Mouse (Mus musculus): ENCODE measurements around the gene Agap3. TPM values are rescaled to one million over a fixed set of nuclear protein-coding genes. Genes with fewer than 3 reads are reported as not detected.

Gene Agap3
- total RNA-seq, 2 experiments from 2014 or later: 89.1 to 98.9 TPM

- no peak for DNase-seq
These were observed 22.2 kb downstream of the Agap3 start for GRCm38 (mm10) chr5:24474025-24474722.

DNA sequence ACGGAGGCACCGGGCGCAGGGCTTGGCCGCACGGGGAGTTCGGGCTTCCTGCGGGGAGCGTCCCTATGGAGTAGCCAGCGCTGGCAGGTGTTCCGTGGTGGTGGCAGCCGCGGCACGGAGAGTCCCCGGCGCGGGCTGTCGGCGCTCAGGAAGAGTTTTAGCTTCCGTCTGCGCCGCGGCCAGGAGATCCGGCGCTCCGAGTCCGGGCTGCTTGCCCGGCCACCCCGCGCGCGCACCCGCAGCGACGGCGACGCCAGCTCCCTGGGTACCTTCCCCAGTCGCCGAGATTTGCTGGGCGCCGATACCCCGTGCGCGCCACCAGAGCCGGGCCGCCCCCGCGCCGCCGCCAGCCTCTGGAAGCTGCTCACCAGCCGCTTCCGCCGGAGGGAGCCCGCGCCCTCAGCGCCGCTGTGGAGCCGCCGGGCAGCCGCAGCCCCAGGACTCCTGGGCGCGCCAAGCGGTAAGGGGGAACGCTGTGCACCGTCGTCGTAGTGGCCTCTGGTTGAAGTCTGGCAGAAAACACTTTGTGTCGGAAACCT, 22.8 kb downstream of the Agap3 start:
- DNase-seq: peak; percentile 57 to 59

DNA sequence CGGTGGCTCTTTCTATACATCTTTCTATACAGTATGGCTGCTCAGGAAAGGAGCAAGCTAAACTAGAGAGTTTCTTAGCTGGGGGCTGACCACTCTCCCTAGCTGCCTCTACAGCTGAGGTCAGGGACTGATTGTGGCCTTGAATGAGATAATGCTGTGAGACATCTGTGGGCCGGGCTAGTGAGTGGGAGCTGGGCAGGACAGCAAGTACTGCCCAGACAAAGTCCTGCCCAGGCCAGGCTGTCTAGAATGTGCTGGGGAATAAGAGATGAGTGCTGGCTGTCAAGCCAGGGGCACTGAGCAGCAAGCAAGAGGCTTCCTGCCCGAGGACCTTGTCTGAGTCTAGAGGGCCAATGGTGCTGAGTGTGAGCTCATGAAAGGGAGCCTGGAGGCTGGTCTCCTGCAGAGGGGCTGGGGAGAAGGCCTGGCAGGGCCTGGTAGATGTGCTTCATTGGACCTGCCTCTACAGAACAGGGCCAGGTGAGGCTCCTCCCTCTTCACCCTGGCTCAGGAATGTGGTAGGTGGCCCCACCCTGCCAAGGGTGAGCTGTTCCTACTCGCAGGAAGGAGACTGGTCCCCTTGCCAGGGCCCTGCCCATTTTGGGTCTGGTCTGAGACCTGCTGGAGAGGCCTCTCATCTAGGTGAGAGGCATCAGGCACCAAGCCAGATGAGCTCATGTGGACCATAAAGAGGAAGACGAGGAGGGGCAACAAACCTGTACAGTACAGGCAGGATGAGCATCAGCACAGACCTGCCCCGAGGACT, 23.7 kb downstream of the Agap3 start:
- peak in 1 of 2 experiments; percentile 46 for DNase-seq

- no peak for DNase-seq
These were observed 25.9 kb downstream of the Agap3 start for GRCm38 (mm10) chr5:24477909-24478308.

GRCm38 (mm10) chr5:24481647-24482046, 29.7 kb downstream of the Agap3 start:
- DNase-seq: peak; percentile 44 to 64

GRCm38 (mm10) chr5:24482247-24483079, 30.5 kb downstream of the Agap3 start:
- no peak for DNase-seq

DNA sequence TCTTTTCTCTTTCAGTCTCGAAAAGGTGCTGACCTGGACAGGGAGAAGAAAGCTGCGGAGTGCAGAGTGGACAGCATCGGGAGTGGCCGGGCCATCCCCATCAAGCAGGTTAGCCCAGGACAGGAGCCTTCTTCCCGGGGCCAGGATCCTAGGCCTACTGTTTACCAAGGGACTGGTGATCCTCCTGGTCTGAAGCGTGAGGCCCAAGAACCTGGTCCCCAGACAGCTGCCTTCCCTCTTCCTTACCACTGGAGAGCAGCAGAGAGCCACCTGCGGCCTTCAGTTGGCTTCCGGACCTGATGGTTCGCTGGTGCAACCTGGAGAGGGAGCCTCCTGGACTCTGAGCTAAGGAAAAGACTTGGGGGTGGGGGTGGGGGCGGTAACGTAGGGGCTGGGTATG, 31.3 kb downstream of the Agap3 start:
- DNase-seq: peak; percentile 43 to 56

- no peak for DNase-seq
These were observed 33.0 kb downstream of the Agap3 start for GRCm38 (mm10) chr5:24484963-24485362.

GRCm38 (mm10) chr5:24486097-24486496, 34.1 kb downstream of the Agap3 start:
- peak; percentile 84 to 96 for DNase-seq

GRCm38 (mm10) chr5:24486738-24487137, 34.8 kb downstream of the Agap3 start:
- no peak for DNase-seq

DNA sequence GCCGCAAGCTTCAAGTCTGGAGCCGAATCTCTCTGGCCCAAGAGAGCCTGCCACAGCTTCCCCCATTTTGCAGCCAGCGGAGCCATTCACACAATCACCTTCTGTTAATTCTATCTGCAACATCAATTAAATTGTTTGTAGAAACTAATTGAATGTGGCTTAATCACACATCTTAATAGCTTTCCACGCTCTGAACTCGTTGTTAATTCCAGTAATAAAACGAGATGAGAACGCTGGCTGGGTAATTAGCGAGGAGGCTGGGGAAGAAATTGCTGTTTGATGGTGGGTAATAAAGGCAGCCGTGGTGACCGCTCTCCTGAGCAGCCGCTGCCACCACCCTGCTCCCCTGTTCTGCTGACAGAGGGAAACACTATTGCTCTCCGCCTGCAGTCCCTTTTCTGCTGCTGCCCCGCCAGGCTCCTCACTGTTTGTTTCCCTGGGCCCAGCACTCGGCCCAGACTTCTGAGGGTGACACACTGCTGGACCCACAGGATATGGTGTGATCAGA, 38.5 kb downstream of the Agap3 start:
- DNase-seq: no peak

DNA sequence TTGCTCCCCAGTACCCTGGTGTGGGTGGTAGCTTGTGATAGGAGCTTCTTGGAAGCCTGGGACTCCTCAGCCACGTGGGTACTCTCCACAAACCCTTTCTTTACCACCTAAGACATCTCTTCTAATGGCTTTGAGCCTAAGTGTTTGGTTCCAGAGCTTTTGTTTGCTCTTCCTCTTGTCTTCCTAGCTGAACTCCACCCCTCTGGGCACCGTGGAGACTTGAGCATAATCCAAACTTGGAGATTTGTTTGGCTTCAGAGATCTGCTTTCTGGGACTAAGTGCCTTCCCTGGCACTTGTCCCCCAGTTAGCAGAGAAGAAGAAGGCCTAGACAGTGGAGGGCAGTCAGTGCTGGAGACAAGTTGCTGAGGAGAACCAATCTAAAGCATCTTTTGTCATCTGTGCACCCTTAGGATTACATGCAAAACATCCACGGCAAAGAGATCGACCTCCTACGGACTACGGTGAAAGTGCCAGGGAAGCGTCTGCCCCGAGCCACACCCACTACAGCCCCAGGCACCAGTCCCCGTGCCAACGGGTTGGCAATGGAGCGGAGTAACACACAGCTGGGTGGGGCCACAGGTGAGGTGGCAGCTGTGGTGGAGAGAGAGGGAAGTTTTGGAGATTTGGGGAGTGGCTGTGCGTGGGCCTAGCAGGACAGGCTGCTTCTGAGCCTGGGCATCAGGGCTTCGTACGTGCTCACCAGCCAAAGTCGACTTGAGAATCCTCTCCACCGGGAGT, 40.7 kb downstream of the Agap3 start:
- DNase-seq: no peak

DNA sequence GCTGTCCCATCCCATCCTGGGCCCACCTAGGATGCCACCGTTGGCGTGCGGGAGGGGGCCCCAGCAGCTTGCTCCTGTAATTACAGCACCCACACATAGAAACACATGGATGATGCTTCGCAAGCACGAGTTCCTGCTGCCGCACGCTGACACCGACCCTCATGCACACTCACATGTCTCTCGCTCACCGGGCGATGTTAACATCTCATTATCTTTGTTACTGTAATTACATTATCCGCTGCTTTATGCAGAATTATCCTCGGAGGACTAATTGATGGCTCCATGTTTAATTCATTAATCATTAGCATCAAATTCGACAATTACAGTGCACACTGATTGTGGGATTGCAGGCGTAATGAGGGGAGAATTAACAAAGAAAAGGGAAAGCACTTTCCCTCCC, 43.0 kb downstream of the Agap3 start:
- DNase-seq: no peak

DNA sequence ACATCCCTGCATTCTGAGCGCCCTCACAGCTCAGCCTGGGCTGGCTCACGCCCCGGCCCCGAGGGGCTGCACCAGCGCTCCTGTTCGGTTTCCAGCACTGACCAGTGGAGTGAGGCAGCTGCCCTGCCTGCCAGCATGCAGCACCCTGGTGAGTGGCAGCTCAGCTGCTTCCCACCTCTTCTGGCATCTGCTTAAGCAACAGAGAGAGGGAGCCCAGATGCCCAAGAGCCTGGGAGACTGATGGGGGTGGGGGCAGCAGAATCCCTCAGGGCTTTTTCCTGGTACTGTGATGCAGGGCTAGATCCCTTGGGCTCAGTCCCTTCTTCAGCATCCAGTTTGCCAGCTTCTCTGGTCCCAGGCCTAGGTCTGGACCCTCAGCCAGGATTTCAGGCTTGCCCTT, 44.8 kb downstream of the Agap3 start:
- no peak for DNase-seq

- DNase-seq: no peak
These were observed 45.5 kb downstream of the Agap3 start for GRCm38 (mm10) chr5:24497526-24497925.

DNA sequence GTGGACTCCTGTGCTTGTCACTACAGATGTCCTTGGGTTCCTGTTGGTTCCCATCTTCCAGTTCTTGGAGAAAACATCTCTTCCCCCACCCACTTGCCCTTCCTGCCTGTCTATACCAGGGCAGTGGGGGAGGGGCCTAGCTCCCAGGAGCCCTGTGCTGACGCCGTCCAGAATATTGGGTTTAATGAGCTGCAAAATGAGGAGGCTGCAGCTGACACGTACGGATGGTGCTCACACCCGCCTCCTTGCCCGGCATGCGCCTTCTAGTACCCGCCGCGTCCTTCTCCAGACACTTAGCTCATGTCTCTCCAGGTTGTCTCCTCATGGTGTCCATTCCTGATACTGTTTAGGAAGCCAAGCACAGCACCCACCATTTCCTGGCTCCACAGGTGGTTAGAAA, 47.1 kb downstream of the Agap3 start:
- no peak for DNase-seq

- DNase-seq: no peak
These were observed 48.9 kb downstream of the Agap3 start for GRCm38 (mm10) chr5:24500851-24501250.

DNA sequence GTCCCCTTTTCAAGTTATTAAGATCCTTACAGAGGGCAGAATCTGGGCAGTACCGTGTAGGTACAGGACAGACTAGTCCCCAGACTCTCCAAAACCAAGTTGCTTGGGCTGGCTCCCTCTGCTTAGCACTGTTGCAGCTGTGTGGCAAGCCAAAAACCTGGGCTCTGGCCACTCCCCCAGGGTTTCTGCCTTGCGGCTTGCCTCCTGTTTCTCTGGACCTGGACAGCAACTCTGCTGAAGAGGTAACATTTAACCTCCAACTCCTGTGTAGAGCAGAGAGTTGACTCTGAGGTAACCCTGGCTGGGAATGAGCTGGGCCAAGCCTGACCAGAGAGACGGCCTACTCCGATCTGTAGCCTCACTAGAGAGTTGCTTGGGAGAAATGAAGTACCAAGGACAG, 50.8 kb downstream of the Agap3 start:
- no peak for DNase-seq

- no peak for DNase-seq
These were observed 53.5 kb downstream of the Agap3 start for GRCm38 (mm10) chr5:24505513-24505912.

DNA sequence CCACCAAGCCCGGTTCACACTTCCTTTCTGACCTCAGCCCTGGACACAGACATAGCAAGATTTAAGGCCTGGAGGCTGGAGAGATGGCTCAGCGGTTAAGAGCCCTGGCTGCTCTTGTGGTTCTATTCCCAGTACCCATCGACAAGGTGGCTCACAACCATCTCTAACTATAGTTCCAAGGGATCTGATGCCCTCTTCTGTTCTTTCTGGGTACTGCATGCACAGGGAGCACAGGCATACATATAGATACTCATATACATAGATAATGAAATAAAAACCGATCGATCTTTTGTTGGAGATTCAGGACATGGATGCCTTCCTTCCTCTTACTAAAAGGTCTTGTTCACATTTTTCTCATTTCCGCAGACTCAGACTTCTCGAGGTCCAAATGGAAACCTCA, 56.4 kb downstream of the Agap3 start:
- DNase-seq: no peak

DNA sequence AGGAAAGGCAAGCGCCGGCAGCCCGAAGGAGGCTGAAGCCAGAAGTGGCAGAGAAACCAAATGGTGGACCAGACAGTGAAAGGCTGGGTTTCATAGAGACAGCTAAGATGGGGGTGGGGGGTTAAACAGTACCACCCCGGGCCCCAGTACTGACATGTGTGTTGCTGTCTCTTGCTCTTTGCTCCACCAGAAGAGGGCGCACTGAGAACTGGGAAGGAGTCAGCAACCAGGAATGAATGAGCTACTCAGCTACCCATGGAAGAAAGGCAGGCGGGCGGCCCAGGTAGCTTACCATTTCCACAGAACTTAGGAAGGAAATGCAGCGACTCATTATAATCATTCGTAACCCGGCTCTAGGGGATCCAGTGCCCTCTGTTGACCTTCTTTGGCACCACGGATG, 58.7 kb downstream of the Agap3 start:
- peak; percentile 44 to 76 for DNase-seq

DNA sequence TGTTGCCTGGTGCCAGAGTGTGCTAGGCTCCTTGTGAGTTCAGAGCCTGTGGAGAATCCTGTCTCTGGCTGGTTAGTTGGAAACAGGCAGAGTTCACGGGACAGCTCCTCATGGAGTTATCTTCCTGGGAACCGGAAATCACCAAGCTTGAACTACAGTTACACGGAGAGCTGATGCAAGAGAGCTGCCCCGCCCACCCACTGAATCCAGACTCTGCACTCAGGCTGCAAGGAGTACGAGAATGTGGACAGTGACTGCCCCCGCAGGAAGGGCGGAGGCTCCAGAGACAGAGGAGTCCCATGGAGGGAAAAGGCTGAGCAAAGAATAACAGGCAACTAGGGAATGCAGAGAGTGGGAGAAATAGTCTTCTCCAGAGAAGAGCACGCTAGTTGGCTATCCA, 60.3 kb downstream of the Agap3 start:
- DNase-seq: peak; percentile 44 to 71

All from heart, adult 18-20 months (tissue).